Mouse (Mus musculus) embryonic facial prominence, embryonic 15.5 days (tissue): ENCODE measurements at regions not wholly inside any gene's neighbourhood (a gene's known extent, or its start where the extent isn't known, plus 50 kb on each side); places are given as distances from the start of the nearest gene placed in this dataset.

Experiments used
- ATAC-seq: fragments of 200-750 bp; cut with Nextera tagmentation; 2 replicates; pipeline ENCODE4 v1.8.0; 2017; ENCODE audit warnings: low read depth, moderate TSS enrichment; ENCODE audit not compliant: insufficient number of reproducible peaks, low FRiP score, low TSS enrichment
- H3K27ac ChIP-seq: fragments of 300-500 bp; sonication (generic); replicated peaks from 2 replicates; pipeline ENCODE4 v1.5.1; 2015; ENCODE audit warnings: mild to moderate bottlenecking, inconsistent platforms
- H3K27me3 ChIP-seq: fragments of 300-500 bp; sonication (generic); 2 replicates; pipeline ENCODE4 v1.6.1; 2015; ENCODE audit warnings: inconsistent platforms
- H3K36me3 ChIP-seq: fragments of 300-500 bp; sonication (generic); 2 replicates; pipeline ENCODE4 v1.6.1; 2015; ENCODE audit warnings: mild to moderate bottlenecking, inconsistent platforms
- H3K4me1 ChIP-seq: fragments of 300-500 bp; sonication (generic); 2 replicates; pipeline ENCODE4 v1.6.1; 2015; ENCODE audit warnings: inconsistent platforms
- H3K4me2 ChIP-seq: fragments of 300-500 bp; sonication (generic); replicated peaks from 2 replicates; pipeline ENCODE4 v1.6.1; 2015; ENCODE audit warnings: mild to moderate bottlenecking, inconsistent platforms
- H3K4me3 ChIP-seq: fragments of 300-500 bp; sonication (generic); replicated peaks from 2 replicates; pipeline ENCODE4 v1.5.1; 2015; ENCODE audit warnings: mild to moderate bottlenecking, inconsistent platforms
- H3K9ac ChIP-seq: fragments of 300-500 bp; sonication (generic); 2 replicates; pipeline ENCODE4 v1.6.1; 2015; ENCODE audit warnings: inconsistent platforms
- H3K9me3 ChIP-seq: fragments of 300-500 bp; sonication (generic); replicated peaks from 2 replicates; pipeline ENCODE4 v1.6.1; 2016; ENCODE audit warnings: inconsistent platforms
- WGBS: fragments of 180-500 bp; shearing (Covaris S2); methylation state at CpG from one replicate; pipeline ENCODE4 v1.1.7; 2015; 5-methylcytosine and 5-hydroxymethylcytosine counted together

DNA sequence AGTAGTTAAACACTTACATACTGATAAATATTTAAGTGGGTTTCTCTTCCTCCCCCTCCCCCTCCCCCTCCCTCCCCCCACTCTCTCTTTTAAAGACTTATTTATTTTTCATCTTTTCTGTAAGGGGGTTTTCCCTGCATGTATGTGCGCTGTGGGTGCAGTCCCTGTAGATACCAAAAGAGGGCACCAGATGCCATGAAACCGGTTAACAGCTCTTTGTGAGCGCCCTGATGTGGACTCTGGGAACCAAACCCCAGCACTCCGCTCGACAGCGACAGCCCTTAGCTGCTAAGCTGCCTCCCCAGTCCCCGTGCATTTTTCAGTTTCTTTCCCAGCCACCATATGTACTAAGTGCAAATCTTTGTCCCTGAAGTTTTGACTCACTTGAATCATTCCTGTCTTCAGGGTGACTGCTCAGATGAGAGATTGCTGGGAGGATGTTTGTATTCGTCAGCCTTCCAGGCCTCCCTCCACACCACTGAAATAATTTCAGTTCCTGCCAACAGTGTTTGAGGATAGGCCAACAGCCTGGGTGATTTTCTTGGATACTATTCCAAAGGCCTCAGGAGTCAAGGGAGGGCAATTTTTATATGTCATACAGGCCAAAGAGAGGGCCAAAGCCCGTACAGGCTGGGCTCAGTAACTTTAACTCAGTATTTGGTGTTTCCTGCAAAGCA is 309.3 kb downstream of the Prdm2 start:
- 77% methylated on average over 9 of the region's 9 CpGs for WGBS
- no peaks in the 10 kb centered on the region for H3K4me1 ChIP-seq

DNA sequence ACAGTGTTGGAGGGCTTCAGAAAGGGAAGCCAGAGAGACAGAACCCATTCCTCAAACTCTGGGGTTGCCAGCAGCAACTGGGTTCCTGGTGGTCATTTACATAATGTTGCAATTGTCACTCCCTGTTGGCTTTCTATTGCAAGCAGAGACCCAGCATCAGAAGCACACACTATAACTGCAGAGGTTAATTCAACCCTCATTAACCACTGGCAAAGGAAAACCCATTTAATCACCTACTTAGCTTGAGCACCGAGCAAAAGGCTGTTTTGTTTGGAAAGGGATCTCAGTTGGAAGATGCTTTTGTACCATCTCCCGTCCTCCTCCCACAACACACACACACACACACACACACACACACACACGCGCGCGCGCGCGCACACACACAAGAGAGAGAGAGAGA is 312.0 kb downstream of the Prdm2 start:
- no peak for ATAC-seq
- Histone ChIP-seq H3K4me1 (no peaks in the 10 kb centered on the region), H3K9me3 (no peaks in the 10 kb centered on the region), H3K4me2 (no peak overlapping the region), H3K27ac (no peak overlapping the region), H3K27me3 (no peaks in the 10 kb centered on the region), H3K4me3 (no peak overlapping the region), H3K9ac (no peak overlapping the region), H3K36me3 (no peaks in the 10 kb centered on the region)
- WGBS, result 92% methylated on average over 9 of the region's 9 CpGs

More for the DNA sequence above, 309.3 kb downstream of the Prdm2 start:
- no peak overlapping the region for H3K9ac ChIP-seq
- ATAC-seq, result no peak
- no peak overlapping the region for H3K27ac ChIP-seq
- H3K27me3 ChIP-seq, result no peaks in the 10 kb centered on the region
- no peaks in the 10 kb centered on the region for H3K36me3 ChIP-seq
- no peak overlapping the region for H3K4me2 ChIP-seq
- no peak overlapping the region for H3K4me3 ChIP-seq
- H3K9me3 ChIP-seq, result no peaks in the 10 kb centered on the region

DNA sequence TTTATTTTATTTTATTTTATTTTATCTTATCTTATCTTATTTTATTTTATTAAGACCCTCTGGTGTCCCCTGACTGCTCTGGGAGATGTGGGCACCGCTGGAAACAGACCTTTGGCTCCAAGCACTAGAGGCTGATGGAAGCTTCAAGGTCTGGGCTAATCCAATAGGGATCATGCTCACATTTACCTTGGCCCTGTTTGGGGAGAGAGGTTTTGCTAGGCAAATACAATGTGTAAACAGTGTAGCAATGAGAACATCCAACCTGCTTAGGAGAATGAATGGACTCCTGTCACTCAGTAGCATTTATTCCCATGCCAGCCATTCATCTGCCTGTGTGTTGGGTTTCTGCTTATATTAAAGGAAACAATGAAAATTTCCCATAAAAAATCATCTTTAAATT is 313.8 kb downstream of the Prdm2 start:
- WGBS, result 79% methylated on average over 1 of the region's 1 CpGs
- Histone ChIP-seq H3K9ac (no peak overlapping the region), H3K27ac (no peak overlapping the region), H3K9me3 (no peaks in the 10 kb centered on the region), H3K4me1 (no peaks in the 10 kb centered on the region), H3K36me3 (no peaks in the 10 kb centered on the region), H3K27me3 (no peaks in the 10 kb centered on the region; the same call in 1 of the 2 replicates), H3K4me3 (no peak overlapping the region), H3K4me2 (no peak overlapping the region)
- ATAC-seq, result no peak

DNA sequence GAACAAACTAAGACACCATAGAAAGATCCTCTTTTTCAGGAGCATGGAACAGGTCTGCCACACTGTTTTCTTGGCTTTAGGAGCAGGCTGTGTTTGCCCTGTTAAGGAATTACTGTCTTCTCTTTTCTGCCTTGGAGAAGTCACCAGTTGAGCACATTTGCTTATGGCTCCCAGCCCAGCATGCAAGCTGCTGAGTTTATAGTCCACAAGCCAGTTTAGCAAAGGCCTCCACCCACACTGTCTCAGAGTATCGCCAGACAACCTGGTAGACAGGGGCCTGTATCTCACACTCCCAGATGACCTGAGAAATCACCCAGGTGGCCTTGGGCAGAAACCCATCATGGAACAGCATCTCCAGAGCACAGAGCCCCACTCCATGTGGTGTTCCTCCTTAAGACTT is 322.1 kb downstream of the Prdm2 start:
- no peaks in the 10 kb centered on the region for H3K4me1 ChIP-seq
- H3K36me3 ChIP-seq, result no peaks in the 10 kb centered on the region
- H3K27ac ChIP-seq, result no peak overlapping the region
- no peak overlapping the region for H3K4me2 ChIP-seq
- WGBS, result 92% methylated on average over 1 of the region's 1 CpGs
- no peaks in the 10 kb centered on the region; the same call in 1 of the 2 replicates for H3K27me3 ChIP-seq
- no peak overlapping the region for H3K9ac ChIP-seq
- no peak for ATAC-seq
- H3K9me3 ChIP-seq, result no peaks in the 10 kb centered on the region
- no peak overlapping the region for H3K4me3 ChIP-seq

DNA sequence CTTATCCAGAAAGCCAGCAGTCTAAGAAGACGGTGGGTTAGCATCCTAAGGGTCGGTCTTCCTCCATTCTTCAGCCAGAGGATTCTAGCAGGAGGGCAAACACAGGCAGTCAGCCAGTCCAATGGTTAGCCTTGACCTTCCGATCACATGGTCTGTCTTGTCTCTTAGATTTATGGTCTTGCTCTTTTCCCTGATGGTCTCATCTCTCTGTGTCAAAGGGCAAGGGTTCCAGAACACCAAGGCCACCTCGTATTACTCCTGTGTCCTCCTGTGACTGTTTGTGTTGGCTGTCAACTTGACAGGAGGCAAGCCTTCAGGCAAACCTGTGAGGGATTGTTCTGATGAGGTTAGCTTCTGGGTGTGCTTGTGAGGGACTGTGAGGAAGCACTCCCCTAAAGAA is 323.9 kb downstream of the Prdm2 start:
- Histone ChIP-seq H3K4me2 (no peak overlapping the region), H3K4me1 (no peaks in the 10 kb centered on the region), H3K36me3 (no peaks in the 10 kb centered on the region), H3K9me3 (no peaks in the 10 kb centered on the region), H3K9ac (no peak overlapping the region), H3K27ac (no peak overlapping the region), H3K27me3 (no peaks in the 10 kb centered on the region), H3K4me3 (no peak overlapping the region)
- WGBS, result 69% methylated on average over 4 of the region's 4 CpGs
- ATAC-seq, result no peak

DNA sequence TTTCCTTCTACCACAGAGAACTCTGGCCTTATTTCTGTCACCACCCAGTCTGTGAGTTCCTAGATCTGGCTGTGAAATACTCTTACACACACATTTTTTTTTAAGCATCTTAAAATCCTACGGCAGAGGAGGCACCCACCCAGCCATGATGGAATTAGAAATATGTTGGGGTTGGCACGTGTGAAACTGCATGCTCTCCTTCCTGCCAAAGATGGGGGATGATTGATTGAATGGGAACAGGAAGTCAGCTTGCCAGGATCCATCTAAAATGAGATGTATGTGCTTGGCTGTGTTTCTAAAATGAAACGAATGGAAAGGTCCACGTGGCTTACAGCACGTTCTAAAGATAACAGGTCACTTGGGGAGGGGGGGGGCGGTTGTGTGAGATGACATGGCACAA is 324.9 kb downstream of the Prdm2 start:
- Histone ChIP-seq H3K27me3 (no peaks in the 10 kb centered on the region), H3K4me3 (no peak overlapping the region), H3K9ac (no peak overlapping the region), H3K36me3 (no peaks in the 10 kb centered on the region), H3K4me1 (no peaks in the 10 kb centered on the region), H3K9me3 (no peaks in the 10 kb centered on the region), H3K27ac (no peak overlapping the region), H3K4me2 (no peak overlapping the region)
- ATAC-seq, result no peak
- WGBS, result 36% methylated on average over 6 of the region's 6 CpGs

DNA sequence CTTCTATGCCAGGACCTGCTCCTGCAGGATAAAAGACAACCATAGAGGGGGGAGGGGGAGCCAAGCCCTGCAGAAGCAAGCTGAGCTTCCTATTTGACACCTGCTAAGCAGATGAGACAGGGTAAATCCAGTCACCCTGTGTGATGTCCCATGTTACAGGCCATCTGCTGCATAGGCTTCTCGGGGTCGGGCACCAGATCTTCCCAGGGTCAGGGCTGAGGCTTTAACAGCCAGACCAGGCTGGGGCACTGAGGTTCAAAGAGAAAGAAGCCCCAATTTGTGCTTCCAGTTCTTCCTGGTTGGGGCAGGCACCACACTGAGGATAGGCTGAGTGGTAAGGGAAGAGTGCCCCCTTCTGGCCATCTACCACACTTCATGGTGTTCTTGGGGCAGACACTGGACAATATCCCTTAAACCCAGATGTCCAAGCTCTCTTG is 332.5 kb downstream of the Prdm2 start:
- H3K4me1 ChIP-seq, result peaks cover 5% of the 10 kb centered on the region; the same call in 1 of the 2 replicates
- H3K27me3 ChIP-seq, result no peaks in the 10 kb centered on the region; the same call in none of the 2 replicates
- H3K4me3 ChIP-seq, result no peak overlapping the region
- WGBS, result 9% methylated on average over 2 of the region's 2 CpGs
- no peak overlapping the region for H3K27ac ChIP-seq
- H3K36me3 ChIP-seq, result no peaks in the 10 kb centered on the region
- no peak for ATAC-seq
- no peak overlapping the region for H3K9ac ChIP-seq
- no peaks in the 10 kb centered on the region for H3K9me3 ChIP-seq
- H3K4me2 ChIP-seq, result no peak overlapping the region

DNA sequence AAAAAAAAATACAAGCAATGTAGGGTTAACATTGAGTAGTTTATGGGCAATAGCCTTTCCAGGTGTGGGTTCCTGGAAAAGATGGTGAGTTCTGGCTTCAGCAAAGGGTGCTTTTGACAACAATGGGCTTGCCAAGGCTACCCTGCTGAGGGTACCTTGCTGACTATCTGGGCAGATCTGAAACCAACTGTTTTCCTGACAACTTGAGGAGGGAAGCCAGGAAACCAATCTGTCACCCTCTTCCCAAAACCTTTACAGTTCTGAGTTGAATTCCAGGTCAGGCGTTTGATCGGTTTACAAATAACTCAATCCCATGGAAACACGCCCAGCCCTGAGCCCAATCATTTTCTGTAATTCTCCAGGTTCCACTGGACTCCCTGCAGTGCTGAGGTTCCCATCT is 336.6 kb downstream of the Prdm2 start:
- no peak overlapping the region for H3K4me3 ChIP-seq
- H3K27ac ChIP-seq, result no peak overlapping the region
- no peaks in the 10 kb centered on the region; the same call in 1 of the 2 replicates for H3K27me3 ChIP-seq
- no peak overlapping the region for H3K4me2 ChIP-seq
- H3K4me1 ChIP-seq, result peaks cover 5% of the 10 kb centered on the region; the same call in 1 of the 2 replicates
- no peaks in the 10 kb centered on the region for H3K36me3 ChIP-seq
- WGBS, result 86% methylated on average over 3 of the region's 3 CpGs
- H3K9ac ChIP-seq, result no peak overlapping the region
- ATAC-seq, result no peak
- H3K9me3 ChIP-seq, result no peaks in the 10 kb centered on the region

DNA sequence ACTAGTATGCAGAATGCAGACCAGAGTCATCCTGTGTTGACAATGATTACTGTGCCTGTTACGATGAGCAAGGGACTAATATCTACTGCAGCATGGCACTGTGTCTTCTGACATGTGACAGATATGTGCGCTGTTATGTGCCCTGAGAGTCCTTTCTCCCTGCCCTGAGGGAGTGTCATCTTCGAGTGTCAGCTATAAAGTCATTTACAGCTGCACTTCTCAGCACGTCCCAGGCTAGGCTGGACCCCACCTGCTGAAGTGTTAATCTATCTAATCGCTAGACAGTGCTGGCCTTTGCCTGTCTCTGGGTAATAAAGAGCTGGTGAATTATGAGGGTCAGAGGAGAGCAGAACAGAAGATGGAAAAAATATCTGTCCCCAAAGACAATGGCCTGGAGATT is 337.7 kb downstream of the Prdm2 start:
- no peak for ATAC-seq
- Histone ChIP-seq H3K9me3 (no peaks in the 10 kb centered on the region), H3K4me2 (no peak overlapping the region), H3K4me1 (peaks cover 2% of the 10 kb centered on the region; the same call in 1 of the 2 replicates), H3K27ac (no peak overlapping the region), H3K27me3 (no peaks in the 10 kb centered on the region; the same call in 1 of the 2 replicates), H3K36me3 (no peaks in the 10 kb centered on the region), H3K4me3 (no peak overlapping the region), H3K9ac (no peak overlapping the region)
- 63% methylated on average over 5 of the region's 5 CpGs for WGBS

DNA sequence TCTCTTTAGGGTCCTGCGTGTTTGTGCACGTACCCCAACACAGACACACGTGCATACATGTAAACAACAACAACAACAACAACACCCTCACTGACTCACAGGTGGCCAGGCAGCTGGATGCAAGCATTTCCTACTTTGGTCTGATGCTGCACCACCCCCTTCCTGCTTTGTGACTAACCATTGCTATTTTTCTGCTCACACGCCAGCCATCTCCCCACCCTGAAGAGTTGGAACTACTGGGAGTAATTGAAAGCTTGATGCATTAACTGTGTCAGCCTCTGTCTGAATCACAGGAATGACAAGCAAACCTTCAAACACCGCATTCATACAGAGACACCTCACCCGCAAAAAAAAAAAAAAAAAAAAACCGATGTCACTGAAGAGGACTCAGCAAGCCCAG is 346.5 kb downstream of the Prdm2 start:
- H3K27me3 ChIP-seq, result no peaks in the 10 kb centered on the region
- H3K4me2 ChIP-seq, result no peak overlapping the region
- no peak overlapping the region for H3K27ac ChIP-seq
- H3K4me3 ChIP-seq, result no peak overlapping the region
- no peaks in the 10 kb centered on the region for H3K36me3 ChIP-seq
- peaks cover 5% of the 10 kb centered on the region for H3K4me1 ChIP-seq
- ATAC-seq, result no peak
- H3K9ac ChIP-seq, result no peak overlapping the region
- no peaks in the 10 kb centered on the region for H3K9me3 ChIP-seq
- WGBS, result 75% methylated on average over 7 of the region's 7 CpGs

DNA sequence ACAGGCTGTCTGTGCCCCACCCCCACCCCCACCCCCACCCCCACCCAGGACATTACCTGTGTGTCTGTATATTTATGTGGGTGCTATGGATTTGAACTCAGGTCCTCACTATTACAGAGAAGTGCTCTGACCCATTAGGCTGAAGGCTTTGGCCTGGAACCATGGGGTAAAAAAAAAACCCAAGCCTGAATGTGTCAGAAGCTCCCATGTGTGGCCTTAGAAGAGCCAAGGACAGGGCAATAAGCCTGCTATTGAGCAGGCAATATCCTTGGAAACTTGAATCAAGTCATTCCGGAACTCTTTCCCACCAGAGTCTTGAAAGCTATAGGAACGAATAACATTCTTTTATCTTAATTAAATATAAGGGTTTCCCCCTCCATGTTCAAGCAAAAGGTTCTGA is 347.2 kb downstream of the Prdm2 start:
- ATAC-seq, result no peak
- WGBS, result 89% methylated on average over 2 of the region's 2 CpGs
- H3K9ac ChIP-seq, result no peak overlapping the region
- no peaks in the 10 kb centered on the region for H3K9me3 ChIP-seq
- no peaks in the 10 kb centered on the region for H3K27me3 ChIP-seq
- H3K27ac ChIP-seq, result no peak overlapping the region
- H3K4me3 ChIP-seq, result no peak overlapping the region
- H3K4me2 ChIP-seq, result no peak overlapping the region
- H3K4me1 ChIP-seq, result peaks cover 5% of the 10 kb centered on the region
- no peaks in the 10 kb centered on the region for H3K36me3 ChIP-seq

DNA sequence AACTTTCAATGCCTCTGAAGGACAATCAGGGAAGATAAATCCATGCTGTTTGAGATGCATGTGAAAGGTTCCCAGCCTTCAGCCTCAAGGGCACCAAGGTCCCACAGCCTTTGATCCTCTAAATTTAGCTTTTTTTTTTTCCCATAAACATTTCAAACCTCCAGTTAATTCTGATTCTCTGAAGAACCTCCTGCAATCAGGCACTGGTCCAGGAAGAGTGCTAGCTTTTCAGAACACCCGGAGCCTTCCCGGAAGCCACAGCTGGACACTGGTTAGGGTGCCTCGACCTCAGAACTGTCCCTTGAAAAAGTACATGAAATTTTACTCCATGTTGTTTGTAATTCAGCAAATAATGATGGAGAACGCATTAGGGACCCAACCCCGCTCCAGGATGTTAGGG is 348.9 kb downstream of the Prdm2 start:
- no peak overlapping the region for H3K27ac ChIP-seq
- 69% methylated on average over 5 of the region's 5 CpGs for WGBS
- no peaks in the 10 kb centered on the region for H3K9me3 ChIP-seq
- H3K27me3 ChIP-seq, result no peaks in the 10 kb centered on the region
- H3K4me1 ChIP-seq, result peaks cover 5% of the 10 kb centered on the region
- ATAC-seq, result no peak
- H3K4me2 ChIP-seq, result no peak overlapping the region
- no peak overlapping the region for H3K4me3 ChIP-seq
- H3K36me3 ChIP-seq, result no peaks in the 10 kb centered on the region
- H3K9ac ChIP-seq, result no peak overlapping the region
